Mouse (Mus musculus) liver, embryonic 11.5 days (tissue): ENCODE measurements around the gene 4921524J17Rik. TPM values are rescaled to one million over a fixed set of nuclear protein-coding genes. Genes with fewer than 3 reads are reported as not detected.

ENCODE experiments used
- ATAC-seq: fragments of 200-750 bp; cut with Nextera tagmentation; replicated peaks from 2 replicates; pipeline ENCODE4 v1.8.0; 2017; ENCODE audit warnings: moderate number of reproducible peaks, mild to moderate bottlenecking, moderate TSS enrichment, moderate library complexity; ENCODE audit not compliant: low FRiP score
- DNase-seq: peaks from one replicate; pipeline ENCODE4 v3.0.0-alpha.2; 2017; ENCODE audit warnings: low spot score
- H3K27ac ChIP-seq: fragments of 300-500 bp; sonication (generic); 2 replicates; pipeline ENCODE4 v1.5.1; 2014; ENCODE audit warnings: mild to moderate bottlenecking, low read depth, low read length, control low read depth
- H3K27me3 ChIP-seq: fragments of 300-500 bp; sonication (generic); replicated peaks from 2 replicates; pipeline ENCODE4 v1.6.1; 2014; ENCODE audit warnings: low read length, mixed read lengths; ENCODE audit not compliant: control insufficient read depth, insufficient read depth
- H3K36me3 ChIP-seq: fragments of 300-500 bp; sonication (generic); 2 replicates; pipeline ENCODE4 v1.6.1; 2014; ENCODE audit warnings: mild to moderate bottlenecking, low read length, moderate library complexity, mixed read lengths; ENCODE audit not compliant: control insufficient read depth, insufficient read depth
- H3K4me1 ChIP-seq: fragments of 300-500 bp; sonication (generic); replicated peaks from 2 replicates; pipeline ENCODE4 v1.6.1; 2014; ENCODE audit warnings: low read length, mixed read lengths; ENCODE audit not compliant: control insufficient read depth, insufficient read depth
- H3K4me2 ChIP-seq: fragments of 300-500 bp; sonication (generic); 2 replicates; pipeline ENCODE4 v1.6.1; 2014; ENCODE audit warnings: mild to moderate bottlenecking, control low read depth, moderate library complexity
- H3K4me3 ChIP-seq: fragments of 300-500 bp; sonication (generic); 2 replicates; pipeline ENCODE4 v1.5.1; 2014; ENCODE audit warnings: low read depth, low read length, control low read depth
- H3K9ac ChIP-seq: fragments of 300-500 bp; sonication (generic); 2 replicates; pipeline ENCODE4 v1.6.1; 2014; ENCODE audit warnings: low read depth, low read length, control low read depth
- H3K9me3 ChIP-seq: fragments of 300-500 bp; sonication (generic); 2 replicates; pipeline ENCODE4 v1.6.1; 2016; ENCODE audit warnings: low read length, inconsistent platforms, mixed read lengths; ENCODE audit not compliant: control insufficient read depth
- WGBS: fragments of 180-500 bp; shearing (Covaris S2); extraction: QIAGEN DNeasy Blood & Tissue Kit; methylation state at CpG from one replicate; pipeline ENCODE4 v1.1.7; 2014; 5-methylcytosine and 5-hydroxymethylcytosine counted together
- polyA plus RNA-seq: library from polyadenylated mRNA; unstranded; fragments of >200 nt; fragmentation: Nextera tagmentation; extraction: Ambion mirVana; gene quantifications from 2 replicates; pipeline ENCODE4 v1.2.1, GENCODE M21; 2014

Gene 4921524J17Rik
- polyA plus RNA-seq, 1 experiment from 2014 or later: 38.3 TPM

- WGBS: 4% methylated on average over 6 of the region's 6 CpGs
- Histone ChIP-seq H3K4me3 (peak overlapping the region; percentile 94), H3K9me3 (no peaks in the 10 kb centered on the region), H3K27me3 (no peaks in the 10 kb centered on the region), H3K36me3 (no peaks in the 10 kb centered on the region), H3K4me1 (peaks cover 28% of the 10 kb centered on the region), H3K4me2 (peak overlapping the region; percentile 75), H3K9ac (peak overlapping the region; percentile 96), H3K27ac (peak overlapping the region; percentile 99; the same call in 1 of the 2 replicates)
- ATAC-seq (peak; percentile 54), DNase-seq (no peak)
Observed at GRCm38 (mm10) chr8:85433017-85433393, 372 bp upstream of the 4921524J17Rik start.

GRCm38 (mm10) chr8:85431281-85432167, 1.1 kb downstream of the 4921524J17Rik start:
- WGBS: 13% methylated on average over 10 of the region's 10 CpGs
- peak overlapping the region; percentile 99; the same call in 1 of the 2 replicates for H3K27ac ChIP-seq
- no peak for ATAC-seq
- H3K4me3 ChIP-seq: peak overlapping the region; percentile 94
- H3K4me2 ChIP-seq: peak overlapping the region; percentile 75
- no peaks in the 10 kb centered on the region for H3K36me3 ChIP-seq
- H3K27me3 ChIP-seq: no peaks in the 10 kb centered on the region
- no peaks in the 10 kb centered on the region for H3K9me3 ChIP-seq
- peaks cover 38% of the 10 kb centered on the region for H3K4me1 ChIP-seq
- H3K9ac ChIP-seq: peak overlapping the region; percentile 96
- DNase-seq: no peak

GRCm38 (mm10) chr8:85430801-85431200, 1.8 kb downstream of the 4921524J17Rik start:
- H3K27me3 ChIP-seq: no peaks in the 10 kb centered on the region
- 0 out of 2 replicates have a peak, but pooled peaks cover 2% of the 10 kb centered on the region for H3K36me3 ChIP-seq
- H3K9me3 ChIP-seq: no peaks in the 10 kb centered on the region
- peak overlapping the region; percentile 32; the same call in 1 of the 2 replicates for H3K27ac ChIP-seq
- peak overlapping the region; percentile 75 for H3K4me2 ChIP-seq
- H3K4me1 ChIP-seq: peaks cover 45% of the 10 kb centered on the region
- no peak overlapping the region for H3K9ac ChIP-seq
- H3K4me3 ChIP-seq: peak overlapping the region; percentile 94; the same call in 1 of the 2 replicates
- no peak for ATAC-seq
- WGBS: 28% methylated on average over 3 of the region's 3 CpGs
- no peak for DNase-seq

GRCm38 (mm10) chr8:85429219-85429618, 3.4 kb downstream of the 4921524J17Rik start:
- Histone ChIP-seq H3K9ac (no peak overlapping the region), H3K4me3 (no peak overlapping the region), H3K4me1 (peaks cover 57% of the 10 kb centered on the region), H3K9me3 (no peaks in the 10 kb centered on the region), H3K36me3 (peaks cover 4% of the 10 kb centered on the region; the same call in 1 of the 2 replicates), H3K4me2 (peak overlapping the region; percentile 37), H3K27ac (no peak overlapping the region), H3K27me3 (no peaks in the 10 kb centered on the region)
- no peak for ATAC-seq
- no peak for DNase-seq
- WGBS: 24% methylated on average over 4 of the region's 4 CpGs

GRCm38 (mm10) chr8:85427026-85427425, 5.6 kb downstream of the 4921524J17Rik start:
- no peaks in the 10 kb centered on the region for H3K9me3 ChIP-seq
- 51% methylated on average over 4 of the region's 4 CpGs for WGBS
- peak overlapping the region; percentile 33 for H3K4me2 ChIP-seq
- H3K27me3 ChIP-seq: no peaks in the 10 kb centered on the region
- ATAC-seq (no peak), DNase-seq (no peak)
- H3K36me3 ChIP-seq: peaks cover 4% of the 10 kb centered on the region; the same call in 1 of the 2 replicates
- no peak overlapping the region for H3K27ac ChIP-seq
- no peak overlapping the region for H3K4me3 ChIP-seq
- no peak overlapping the region for H3K9ac ChIP-seq
- peaks cover 56% of the 10 kb centered on the region for H3K4me1 ChIP-seq

GRCm38 (mm10) chr8:85421329-85421728, 11.3 kb downstream of the 4921524J17Rik start:
- Histone ChIP-seq H3K36me3 (peaks cover 5% of the 10 kb centered on the region; the same call in 1 of the 2 replicates), H3K9me3 (no peaks in the 10 kb centered on the region), H3K27me3 (no peaks in the 10 kb centered on the region), H3K4me3 (no peak overlapping the region), H3K4me1 (peaks cover 29% of the 10 kb centered on the region), H3K9ac (no peak overlapping the region), H3K4me2 (no peak overlapping the region), H3K27ac (no peak overlapping the region)
- DNase-seq: no peak
- WGBS: 79% methylated on average over 1 of the region's 1 CpGs
- no peak for ATAC-seq

- H3K9ac ChIP-seq: no peak overlapping the region
- H3K27me3 ChIP-seq: no peaks in the 10 kb centered on the region
- no peak overlapping the region for H3K4me2 ChIP-seq
- ATAC-seq: no peak
- WGBS: 72% methylated on average over 3 of the region's 3 CpGs
- H3K4me3 ChIP-seq: no peak overlapping the region
- H3K9me3 ChIP-seq: no peaks in the 10 kb centered on the region
- H3K36me3 ChIP-seq: 0 out of 2 replicates have a peak, but pooled peaks cover 2% of the 10 kb centered on the region
- DNase-seq: no peak
- H3K4me1 ChIP-seq: no peaks in the 10 kb centered on the region
- no peak overlapping the region for H3K27ac ChIP-seq
Observed at GRCm38 (mm10) chr8:85408526-85408925, 24.1 kb downstream of the 4921524J17Rik start.

GRCm38 (mm10) chr8:85408053-85408505, 24.6 kb downstream of the 4921524J17Rik start:
- Histone ChIP-seq H3K9ac (no peak overlapping the region), H3K36me3 (0 out of 2 replicates have a peak, but pooled peaks cover 2% of the 10 kb centered on the region), H3K4me2 (no peak overlapping the region), H3K4me3 (no peak overlapping the region), H3K9me3 (no peaks in the 10 kb centered on the region), H3K4me1 (no peaks in the 10 kb centered on the region), H3K27ac (no peak overlapping the region), H3K27me3 (no peaks in the 10 kb centered on the region)
- ATAC-seq (0 out of 2 replicates have a peak, but pooled peaks have one; percentile 23), DNase-seq (no peak)
- 51% methylated on average over 7 of the region's 7 CpGs for WGBS
